Mouse (Mus musculus): ENCODE results near the gene Gm10271.

Gm10271 gene

GRCm38 (mm10) chr10:116930506-116930905 lies 41.9 kb downstream of the Gm10271 start:
- DNase-seq = no peak

- DNase-seq = no peak
Observed at GRCm38 (mm10) chr10:116928826-116929225, 43.6 kb downstream of the Gm10271 start.

DNA sequence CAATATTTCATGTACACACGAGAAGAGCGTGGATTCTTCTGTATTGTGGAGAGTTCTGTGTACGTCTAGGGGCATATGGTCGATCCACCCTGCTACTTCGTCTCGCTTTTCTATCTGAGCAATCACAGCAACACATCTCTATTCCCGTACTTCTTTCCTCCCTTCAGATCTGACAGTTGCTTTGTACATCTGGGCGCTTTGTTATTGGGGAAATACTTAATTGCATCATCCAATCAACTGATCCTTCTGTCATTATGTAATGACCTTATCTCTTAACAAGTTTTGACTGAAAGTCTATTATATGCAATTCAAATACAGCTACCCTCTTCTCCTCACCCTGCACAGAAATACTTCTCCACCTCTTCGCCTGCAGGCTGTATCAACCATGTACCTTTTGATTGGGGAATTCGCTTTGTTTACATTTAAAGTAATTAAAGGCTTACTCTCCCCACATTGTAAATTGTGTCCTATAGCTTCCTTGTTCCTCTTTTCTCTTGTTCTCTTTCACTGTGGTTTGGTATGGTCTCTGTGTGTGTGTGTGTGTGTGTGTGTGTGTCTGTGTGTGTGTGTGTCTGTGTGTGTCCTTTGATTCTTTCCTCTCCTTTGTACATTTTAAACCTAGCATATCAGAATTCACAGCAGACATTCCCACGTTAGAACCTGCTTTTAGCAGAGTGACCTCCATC lies 45.8 kb downstream of the Gm10271 start:
- DNase-seq = no peak

- no peak for DNase-seq
Observed at GRCm38 (mm10) chr10:116923651-116924495, 48.5 kb downstream of the Gm10271 start.

DNA sequence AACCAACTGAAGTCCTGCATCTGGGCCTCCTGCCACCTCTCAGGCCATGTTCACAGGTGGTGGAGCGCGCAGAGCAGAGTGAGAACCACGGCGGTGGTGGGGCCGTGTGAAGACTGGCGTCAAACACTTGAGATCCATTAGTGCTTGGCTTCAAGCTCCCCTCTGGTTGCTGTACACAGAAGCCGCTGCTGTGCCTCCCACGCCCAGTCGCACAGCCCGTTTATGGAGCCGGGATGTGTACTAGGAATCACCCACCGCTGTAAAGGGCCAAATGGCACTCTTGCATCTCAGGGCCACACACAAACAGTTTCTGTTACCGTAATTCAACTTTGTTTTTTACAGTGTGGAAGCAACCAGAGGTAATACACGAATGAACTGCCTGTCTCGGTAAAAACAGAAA lies 50.2 kb downstream of the Gm10271 start:
- no peak for DNase-seq

DNA sequence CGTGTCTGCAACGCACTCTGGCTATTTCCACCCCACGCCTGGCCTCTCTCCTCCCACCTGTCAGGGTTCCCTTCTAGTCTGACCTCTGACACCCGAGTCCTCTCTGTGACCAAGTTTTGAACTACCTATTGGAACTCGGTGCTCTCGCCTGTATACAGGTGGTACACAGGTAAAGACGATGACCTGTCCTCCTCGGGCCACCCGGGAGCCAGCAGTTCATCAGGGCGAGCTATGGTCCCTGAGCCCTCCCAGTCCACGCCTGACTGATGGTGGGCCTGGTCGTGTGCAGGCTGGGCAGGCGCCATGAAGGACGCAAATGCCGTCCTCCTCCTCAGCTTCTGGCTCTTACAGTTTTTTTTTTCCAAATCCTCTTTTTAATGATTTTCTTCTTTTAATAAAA lies 51.0 kb downstream of the Gm10271 start:
- no peak for DNase-seq

DNA sequence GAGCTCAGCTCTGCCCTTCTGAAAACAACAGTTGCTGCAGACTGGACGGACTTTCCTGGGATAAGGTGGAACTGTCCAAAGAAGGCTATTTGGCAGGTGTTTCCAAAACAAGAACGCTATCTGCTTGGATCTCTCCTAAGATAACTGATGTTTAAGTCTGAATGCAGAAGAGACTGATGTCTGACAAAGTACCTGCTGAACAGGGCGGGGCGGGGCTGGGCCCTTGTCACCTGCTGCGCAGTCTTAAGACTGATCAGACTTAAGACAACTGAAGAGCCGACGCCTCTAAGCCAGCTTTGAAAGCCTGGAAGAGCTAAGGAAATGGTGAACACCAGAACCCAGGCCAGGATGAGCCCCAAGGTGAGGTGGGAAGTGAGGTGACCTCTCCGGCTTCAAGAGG lies 51.8 kb downstream of the Gm10271 start:
- DNase-seq = no peak

- no peak for DNase-seq
Observed at GRCm38 (mm10) chr10:116919368-116920317, 52.8 kb downstream of the Gm10271 start.

- DNase-seq = no peak
Observed at GRCm38 (mm10) chr10:116916581-116916980, 55.8 kb downstream of the Gm10271 start.

GRCm38 (mm10) chr10:116915286-116915685 lies 57.1 kb downstream of the Gm10271 start:
- DNase-seq = no peak

GRCm38 (mm10) chr10:116914586-116914985 lies 57.8 kb downstream of the Gm10271 start:
- DNase-seq = no peak

DNA sequence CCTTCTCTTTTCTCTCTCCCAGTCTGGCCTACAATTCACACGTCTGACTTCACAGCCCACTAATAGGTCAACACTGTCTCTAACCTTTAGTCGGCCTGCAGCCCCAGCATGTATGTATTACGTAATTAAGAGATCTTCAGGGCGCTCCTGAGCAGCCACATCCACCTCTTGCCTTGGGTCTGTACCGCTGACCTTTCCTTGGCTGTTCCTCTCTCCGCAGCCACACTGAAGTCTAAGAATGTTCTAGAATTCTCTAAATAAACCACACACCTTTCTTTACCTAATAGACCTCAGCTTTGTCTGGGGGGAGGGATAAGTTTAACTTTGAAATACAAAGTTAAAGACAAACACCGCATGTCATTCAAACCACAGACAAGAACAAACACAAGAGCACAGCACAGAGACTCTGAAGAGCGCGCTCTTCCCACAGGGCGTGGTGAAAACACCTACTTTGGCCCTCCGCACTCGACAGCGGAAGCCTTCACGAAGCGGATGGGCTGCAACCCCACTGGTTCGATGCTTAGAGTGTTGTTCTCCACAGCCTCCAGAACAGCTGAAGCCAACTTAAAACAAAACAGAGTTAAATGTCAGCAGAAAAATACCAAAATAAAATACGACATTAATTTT lies 58.6 kb downstream of the Gm10271 start:
- DNase-seq = no peak

GRCm38 (mm10) chr10:116912850-116913249 lies 59.6 kb downstream of the Gm10271 start:
- no peak for DNase-seq

DNA sequence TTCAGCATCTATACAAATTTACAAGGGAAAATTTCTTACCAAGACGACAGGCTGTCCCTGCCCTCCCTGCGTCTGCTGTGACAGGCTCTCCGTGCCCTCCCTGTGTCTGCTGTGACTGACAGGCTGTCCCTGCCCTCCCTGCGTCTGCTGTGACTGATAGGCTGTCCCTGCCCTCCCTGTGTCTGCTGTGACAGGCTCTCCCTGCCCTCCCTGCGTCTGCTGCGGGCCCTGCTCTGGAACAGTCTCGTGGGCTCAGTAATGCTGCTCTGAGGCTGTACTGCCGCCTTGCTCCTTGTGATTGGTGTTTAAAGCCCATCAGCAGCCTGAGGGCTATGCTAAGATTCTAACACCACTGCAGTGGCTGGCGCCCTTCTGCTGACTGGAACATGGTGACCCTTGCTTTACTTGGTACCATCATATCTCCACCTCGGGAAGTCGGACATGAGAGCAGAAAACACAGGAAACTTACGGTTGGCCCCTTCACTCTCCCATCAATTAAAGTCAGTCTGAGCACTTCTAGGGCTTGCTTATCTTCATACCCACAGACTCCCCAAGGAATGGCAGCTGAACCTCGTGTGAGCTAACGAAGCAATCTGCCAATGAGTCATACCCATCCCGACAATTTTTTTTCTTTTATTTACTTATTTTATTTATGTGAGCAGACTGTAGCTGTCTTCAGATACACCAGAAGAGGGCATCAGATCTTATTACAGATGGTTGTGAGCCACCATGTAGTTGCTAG lies 63.3 kb downstream of the Gm10271 start:
- DNase-seq = no peak
